Mouse (Mus musculus): ENCODE measurements around the gene Eri3. TPM values are rescaled to one million over a fixed set of nuclear protein-coding genes. Genes with fewer than 3 reads are reported as not detected.

The Eri3 gene
- total and polyA plus RNA-seq, 3 experiments, result 82.0 to 90.4 (median 82.2) TPM

GRCm38 (mm10) chr4:117645859-117646258, 95.7 kb downstream of the Eri3 start:
- WGBS, result 61% methylated on average over 2 of the region's 2 CpGs
- intact Hi-C loops (cut with DNase I), result no loop called here
- no peak overlapping the region for H3K9ac ChIP-seq (ENCODE audit: low read depth, low read length)
- H3K36me3 ChIP-seq (ENCODE audit: control insufficient read depth, insufficient read depth, low read length), result no peaks in the 10 kb centered on the region
- H3K27ac ChIP-seq, result no peak overlapping the region
- no peaks in the 10 kb centered on the region for H3K4me1 ChIP-seq (ENCODE audit: control insufficient read depth, insufficient read depth, low read length)
- DNase-seq, result no peak
- TF ChIP-seq POLR2A (IDR thresholded peaks at IDR 0.05; ENCODE audit: insufficient read depth, low read depth, low read length) (no peak), EP300 (IDR thresholded peaks at IDR 0.05; ENCODE audit: insufficient read depth, low read depth, low read length) (no peak), CTCF (IDR thresholded peaks at IDR 0.05) (no peak)
- H3K79me2 ChIP-seq (replicated peaks; ENCODE audit: control insufficient read depth, insufficient read depth, low read length), result no peaks in the 10 kb centered on the region
- H3K4me3 ChIP-seq, result no peak overlapping the region
- no peaks in the 10 kb centered on the region for H3K27me3 ChIP-seq (ENCODE audit: control insufficient read depth, insufficient read depth, low read length)

- Histone ChIP-seq H3K9ac (ENCODE audit: low read depth, low read length) (no peak overlapping the region), H3K4me1 (ENCODE audit: control insufficient read depth, insufficient read depth, low read length) (no peaks in the 10 kb centered on the region), H3K27ac (no peak overlapping the region), H3K4me3 (no peak overlapping the region), H3K27me3 (ENCODE audit: control insufficient read depth, insufficient read depth, low read length) (no peaks in the 10 kb centered on the region), H3K79me2 (replicated peaks; ENCODE audit: control insufficient read depth, insufficient read depth, low read length) (no peaks in the 10 kb centered on the region), H3K36me3 (ENCODE audit: control insufficient read depth, insufficient read depth, low read length) (no peaks in the 10 kb centered on the region)
- intact Hi-C loops (cut with DNase I), result no loop called here
- TF ChIP-seq CTCF (IDR thresholded peaks at IDR 0.05) (no peak), POLR2A (IDR thresholded peaks at IDR 0.05; ENCODE audit: insufficient read depth, low read depth, low read length) (no peak), EP300 (IDR thresholded peaks at IDR 0.05; ENCODE audit: insufficient read depth, low read depth, low read length) (no peak)
- 73% methylated on average over 8 of the region's 8 CpGs for WGBS
- no peak for DNase-seq
Observed at GRCm38 (mm10) chr4:117646496-117646895, 96.3 kb downstream of the Eri3 start.

- 77% methylated on average over 23 of the region's 23 CpGs for WGBS
- H3K27me3 ChIP-seq (ENCODE audit: control insufficient read depth, insufficient read depth, low read length), result no peaks in the 10 kb centered on the region
- H3K27ac ChIP-seq, result no peak overlapping the region
- H3K79me2 ChIP-seq (replicated peaks; ENCODE audit: control insufficient read depth, insufficient read depth, low read length), result no peaks in the 10 kb centered on the region
- no peak overlapping the region for H3K9ac ChIP-seq (ENCODE audit: low read depth, low read length)
- H3K4me3 ChIP-seq, result no peak overlapping the region
- no peak for TF ChIP-seq EP300 (IDR thresholded peaks at IDR 0.05; ENCODE audit: insufficient read depth, low read depth, low read length)
- TF ChIP-seq CTCF (IDR thresholded peaks at IDR 0.05), result no peak
- no peak for TF ChIP-seq POLR2A (IDR thresholded peaks at IDR 0.05; ENCODE audit: insufficient read depth, low read depth, low read length)
- H3K36me3 ChIP-seq (ENCODE audit: control insufficient read depth, insufficient read depth, low read length), result no peaks in the 10 kb centered on the region
- intact Hi-C loops (cut with DNase I), result no loop called here
- H3K4me1 ChIP-seq (ENCODE audit: control insufficient read depth, insufficient read depth, low read length), result no peaks in the 10 kb centered on the region
- DNase-seq, result no peak
Observed at GRCm38 (mm10) chr4:117646926-117647755, 97.0 kb downstream of the Eri3 start.

GRCm38 (mm10) chr4:117651626-117652101, 101.5 kb downstream of the Eri3 start:
- H3K9ac ChIP-seq (ENCODE audit: low read depth, low read length), result no peak overlapping the region
- 63% methylated on average over 8 of the region's 8 CpGs for WGBS
- H3K27me3 ChIP-seq (ENCODE audit: control insufficient read depth, insufficient read depth, low read length), result no peaks in the 10 kb centered on the region
- no peaks in the 10 kb centered on the region for H3K4me1 ChIP-seq (ENCODE audit: control insufficient read depth, insufficient read depth, low read length)
- no peak overlapping the region for H3K27ac ChIP-seq
- intact Hi-C loops (cut with DNase I), result no loop called here
- no peaks in the 10 kb centered on the region for H3K36me3 ChIP-seq (ENCODE audit: control insufficient read depth, insufficient read depth, low read length)
- peak in 1 of 2 experiments; percentile 40 for DNase-seq
- H3K4me3 ChIP-seq, result no peak overlapping the region
- TF ChIP-seq CTCF (IDR thresholded peaks at IDR 0.05) (no peak), POLR2A (IDR thresholded peaks at IDR 0.05; ENCODE audit: insufficient read depth, low read depth, low read length) (no peak), EP300 (IDR thresholded peaks at IDR 0.05; ENCODE audit: insufficient read depth, low read depth, low read length) (no peak)
- H3K79me2 ChIP-seq (replicated peaks; ENCODE audit: control insufficient read depth, insufficient read depth, low read length), result no peaks in the 10 kb centered on the region

GRCm38 (mm10) chr4:117652727-117653126, 102.6 kb downstream of the Eri3 start:
- H3K79me2 ChIP-seq (replicated peaks; ENCODE audit: control insufficient read depth, insufficient read depth, low read length), result no peaks in the 10 kb centered on the region
- intact Hi-C loops (cut with DNase I), result no loop called here
- no peak overlapping the region for H3K9ac ChIP-seq (ENCODE audit: low read depth, low read length)
- no peaks in the 10 kb centered on the region for H3K4me1 ChIP-seq (ENCODE audit: control insufficient read depth, insufficient read depth, low read length)
- H3K4me3 ChIP-seq, result no peak overlapping the region
- WGBS, result 79% methylated on average over 5 of the region's 5 CpGs
- no peak for TF ChIP-seq CTCF (IDR thresholded peaks at IDR 0.05)
- no peak for TF ChIP-seq POLR2A (IDR thresholded peaks at IDR 0.05; ENCODE audit: insufficient read depth, low read depth, low read length)
- TF ChIP-seq EP300 (IDR thresholded peaks at IDR 0.05; ENCODE audit: insufficient read depth, low read depth, low read length), result no peak
- no peaks in the 10 kb centered on the region for H3K27me3 ChIP-seq (ENCODE audit: control insufficient read depth, insufficient read depth, low read length)
- H3K36me3 ChIP-seq (ENCODE audit: control insufficient read depth, insufficient read depth, low read length), result no peaks in the 10 kb centered on the region
- DNase-seq, result no peak
- no peak overlapping the region for H3K27ac ChIP-seq

GRCm38 (mm10) chr4:117654016-117654702, 104.0 kb downstream of the Eri3 start:
- no peaks in the 10 kb centered on the region for H3K36me3 ChIP-seq (ENCODE audit: control insufficient read depth, insufficient read depth, low read length)
- no peak overlapping the region for H3K4me3 ChIP-seq
- H3K27me3 ChIP-seq (ENCODE audit: control insufficient read depth, insufficient read depth, low read length), result no peaks in the 10 kb centered on the region
- no peak overlapping the region for H3K9ac ChIP-seq (ENCODE audit: low read depth, low read length)
- no peaks in the 10 kb centered on the region for H3K79me2 ChIP-seq (replicated peaks; ENCODE audit: control insufficient read depth, insufficient read depth, low read length)
- intact Hi-C loops (cut with DNase I), result no loop called here
- no peak for TF ChIP-seq CTCF (IDR thresholded peaks at IDR 0.05)
- TF ChIP-seq POLR2A (IDR thresholded peaks at IDR 0.05; ENCODE audit: insufficient read depth, low read depth, low read length), result no peak
- TF ChIP-seq EP300 (IDR thresholded peaks at IDR 0.05; ENCODE audit: insufficient read depth, low read depth, low read length), result no peak
- 63% methylated on average over 10 of the region's 10 CpGs for WGBS
- DNase-seq, result no peak
- H3K4me1 ChIP-seq (ENCODE audit: control insufficient read depth, insufficient read depth, low read length), result no peaks in the 10 kb centered on the region
- H3K27ac ChIP-seq, result no peak overlapping the region

Measured in heart, adult 2 months (tissue).